Mouse (Mus musculus): Measurements from ENCODE around the gene Nectin2.

The Nectin2 gene

DNA sequence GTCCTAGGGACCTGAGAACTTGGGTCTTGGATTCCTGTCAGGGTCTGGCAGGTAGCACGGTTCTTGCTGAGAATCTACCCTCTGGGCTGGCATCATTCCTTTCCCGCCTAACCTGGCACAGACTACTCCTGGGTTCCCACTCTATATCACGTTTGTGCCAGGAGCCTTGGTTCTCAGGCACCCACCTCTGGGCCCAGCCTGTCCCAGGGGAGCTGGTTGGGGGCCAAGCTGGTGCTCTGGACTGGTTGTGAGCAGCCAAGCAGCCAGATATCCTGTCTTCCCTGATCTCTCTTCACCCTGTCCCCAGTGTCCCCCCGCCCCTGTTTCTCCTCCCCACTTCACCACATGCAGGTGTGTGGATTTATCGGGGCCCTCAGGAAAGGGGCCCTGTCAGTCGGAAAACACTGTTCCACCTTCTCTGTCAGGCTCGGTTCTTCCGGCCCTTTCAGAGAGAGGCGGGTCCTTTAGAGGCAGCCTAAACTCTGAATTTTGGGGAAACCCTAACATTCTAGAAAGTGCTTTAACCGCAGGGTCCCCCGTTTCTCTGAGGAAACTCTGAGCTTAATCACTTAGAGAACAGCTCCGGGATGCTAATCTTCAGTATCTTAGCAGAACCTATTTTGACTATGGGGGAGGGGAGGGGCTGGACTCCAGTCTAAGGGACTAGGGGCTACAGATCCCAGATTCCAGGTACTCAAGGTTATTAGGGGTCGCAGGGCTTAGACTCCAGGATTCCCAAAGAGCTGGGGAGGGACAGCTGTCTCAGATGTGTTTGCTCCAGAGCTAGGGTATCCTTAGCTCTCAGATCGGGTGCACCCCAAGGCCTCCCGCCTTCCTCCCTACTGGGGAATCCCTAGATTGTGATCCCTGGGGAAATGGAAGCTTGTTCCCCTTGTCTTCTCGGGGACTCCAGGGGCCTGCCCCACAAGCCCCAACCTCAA, 19.4 kb upstream of the Nectin2 start:
- no peak for DNase-seq (ENCODE audit: low read depth, low spot score)

DNA sequence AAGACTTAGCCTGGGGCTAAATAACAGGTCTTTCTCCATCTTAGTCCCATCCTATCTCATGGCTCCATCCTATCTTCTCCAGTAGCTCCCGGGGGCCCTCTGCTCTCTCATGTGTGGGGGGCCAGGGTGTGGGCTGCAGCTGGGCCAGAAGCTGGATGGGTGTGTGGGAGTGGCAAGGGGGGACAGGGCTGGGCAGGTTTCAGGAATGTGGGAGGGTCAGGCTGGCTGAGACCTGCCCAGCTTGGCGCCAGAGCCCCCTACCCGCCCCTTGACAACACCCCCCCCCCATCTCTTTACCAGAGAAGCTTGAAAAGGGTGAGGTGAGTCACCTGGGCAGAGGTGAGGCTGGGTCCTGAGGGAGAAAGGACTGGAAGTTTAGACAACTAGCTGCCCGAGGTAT, 18.7 kb upstream of the Nectin2 start:
- no peak for DNase-seq (ENCODE audit: low read depth, low spot score)

DNA sequence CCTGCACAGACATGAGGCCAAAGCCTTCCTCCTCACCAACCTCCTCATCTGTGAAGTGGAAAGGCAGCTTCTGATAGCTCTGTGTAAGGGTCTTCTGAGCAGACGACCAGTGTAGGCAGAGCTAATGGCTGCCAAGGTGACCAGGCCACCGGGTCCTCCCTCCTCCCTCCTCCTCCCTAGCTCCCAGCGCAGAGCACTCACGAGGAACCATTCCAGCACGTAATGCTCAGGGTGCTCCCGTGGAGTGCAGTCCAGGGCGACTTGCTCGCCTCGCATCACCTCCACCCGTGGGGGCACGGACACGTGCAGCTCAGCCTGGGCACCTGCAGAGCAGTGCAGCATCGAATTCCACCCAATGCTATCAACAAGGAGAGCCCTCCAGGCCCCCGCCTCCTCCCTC, 18.0 kb upstream of the Nectin2 start:
- DNase-seq (ENCODE audit: low read depth, low spot score): no peak

DNA sequence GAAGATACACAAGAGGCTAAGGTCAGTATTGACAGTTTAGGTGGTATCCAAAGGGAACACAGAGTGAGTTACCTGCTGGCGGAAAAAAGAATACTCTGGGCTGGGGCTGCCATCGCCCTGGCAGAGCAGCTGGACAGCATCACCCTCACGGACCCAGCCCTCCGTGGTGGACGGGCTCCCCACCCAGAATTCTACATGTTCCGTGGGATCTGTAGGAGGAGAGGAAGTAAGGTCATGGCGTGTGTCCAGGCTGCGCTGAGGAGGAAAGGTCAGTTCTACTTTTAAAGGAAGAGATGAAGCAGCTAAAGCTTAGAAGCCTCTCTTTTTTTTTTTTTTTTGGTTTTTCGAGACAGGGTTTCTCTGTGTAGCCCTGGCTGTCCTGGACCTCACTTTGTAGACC, 14.3 kb upstream of the Nectin2 start:
- DNase-seq (ENCODE audit: low read depth, low spot score): no peak

DNA sequence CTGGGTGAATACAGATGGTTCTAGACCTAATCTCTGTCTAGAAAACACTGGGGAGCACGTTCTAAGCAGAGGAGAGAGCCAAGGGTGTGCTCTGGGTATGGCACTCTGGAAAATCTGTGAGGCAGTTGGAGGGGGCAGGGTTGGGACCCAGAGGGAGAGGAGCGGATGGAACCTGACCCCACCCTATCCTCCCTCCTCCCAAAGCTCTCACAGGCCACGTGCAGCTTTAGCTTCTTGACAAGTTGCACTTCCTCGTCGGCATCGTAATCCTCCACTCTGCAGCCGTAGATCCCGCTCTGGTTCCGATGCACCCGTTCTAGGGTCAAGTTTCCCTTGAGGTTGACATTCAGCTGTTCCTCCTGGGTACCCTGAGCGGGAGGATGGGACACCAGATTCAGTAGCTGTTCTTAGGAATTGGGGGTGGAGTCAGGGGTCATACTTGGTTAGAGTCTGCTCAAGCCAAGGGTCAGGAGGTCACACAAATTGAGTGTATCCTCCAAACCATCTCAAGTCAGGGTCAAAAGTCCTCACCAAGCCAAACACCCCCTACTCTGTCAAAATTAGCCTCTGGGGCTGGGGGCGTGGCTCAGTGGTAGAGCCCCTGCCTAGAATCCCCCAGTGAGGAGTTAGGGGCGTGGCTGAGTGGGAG, 13.7 kb upstream of the Nectin2 start:
- DNase-seq (ENCODE audit: low read depth, low spot score): no peak

DNA sequence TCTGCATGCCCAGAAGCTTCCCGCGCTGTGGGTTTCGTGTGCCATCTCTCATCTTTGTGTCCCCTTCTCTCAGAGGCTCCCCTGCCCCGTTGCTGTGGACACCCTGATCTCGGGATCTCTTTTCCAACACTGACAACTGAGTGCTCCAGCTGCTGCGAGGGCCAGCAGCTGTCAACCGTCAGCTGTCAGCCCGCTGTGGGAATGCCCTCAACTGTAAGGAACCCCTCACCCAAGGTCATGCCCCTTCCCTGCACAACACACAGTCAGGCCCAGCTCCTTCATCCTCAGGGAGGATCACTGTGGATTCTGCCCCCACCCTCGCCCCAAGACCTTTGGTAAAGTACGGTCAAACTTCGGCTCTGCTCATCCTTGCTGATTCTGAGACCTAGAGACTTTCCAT, 12.0 kb upstream of the Nectin2 start:
- DNase-seq (ENCODE audit: low read depth, low spot score): no peak

DNA sequence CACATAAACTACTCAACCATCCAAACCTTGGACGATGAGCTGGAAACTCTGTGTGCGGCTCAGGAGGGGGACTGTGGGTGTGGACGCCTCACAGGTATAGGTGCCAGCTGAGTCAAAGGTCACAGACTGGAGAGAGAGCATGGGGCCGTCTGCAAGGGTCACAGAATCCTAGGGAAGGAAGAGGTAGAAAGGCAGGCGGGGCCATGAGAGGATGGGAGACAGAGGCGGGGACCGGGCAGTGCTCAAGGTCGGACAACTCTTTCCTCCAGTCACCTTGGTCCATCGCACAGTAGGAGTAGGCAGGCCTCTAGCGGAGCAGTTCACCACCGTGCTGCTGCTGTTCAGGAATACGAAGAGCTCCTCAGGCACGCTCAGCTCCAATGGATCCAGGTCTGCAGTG, 9.7 kb upstream of the Nectin2 start:
- no peak for DNase-seq (ENCODE audit: low read depth, low spot score)

DNA sequence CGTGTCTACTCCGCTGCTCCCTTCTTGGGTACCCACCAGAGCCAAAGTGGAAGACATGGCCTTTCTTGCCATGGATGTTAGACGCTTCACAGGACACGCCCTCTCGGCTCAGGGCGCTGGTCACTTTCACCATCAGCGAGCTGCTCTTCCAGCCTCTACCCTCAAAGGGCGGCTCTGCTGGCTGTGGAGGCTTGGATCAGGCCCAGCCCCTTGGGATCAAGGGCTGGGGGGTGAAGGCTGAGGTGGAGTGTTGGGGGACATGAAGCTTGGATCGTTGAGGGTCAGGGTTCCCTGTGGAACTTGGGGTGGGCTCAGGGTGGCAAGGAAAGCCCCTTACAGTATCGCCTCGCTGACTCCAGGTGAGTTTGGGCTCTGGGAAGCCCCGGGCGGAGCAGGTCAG, 8.3 kb upstream of the Nectin2 start:
- DNase-seq (ENCODE audit: low read depth, low spot score): no peak

DNA sequence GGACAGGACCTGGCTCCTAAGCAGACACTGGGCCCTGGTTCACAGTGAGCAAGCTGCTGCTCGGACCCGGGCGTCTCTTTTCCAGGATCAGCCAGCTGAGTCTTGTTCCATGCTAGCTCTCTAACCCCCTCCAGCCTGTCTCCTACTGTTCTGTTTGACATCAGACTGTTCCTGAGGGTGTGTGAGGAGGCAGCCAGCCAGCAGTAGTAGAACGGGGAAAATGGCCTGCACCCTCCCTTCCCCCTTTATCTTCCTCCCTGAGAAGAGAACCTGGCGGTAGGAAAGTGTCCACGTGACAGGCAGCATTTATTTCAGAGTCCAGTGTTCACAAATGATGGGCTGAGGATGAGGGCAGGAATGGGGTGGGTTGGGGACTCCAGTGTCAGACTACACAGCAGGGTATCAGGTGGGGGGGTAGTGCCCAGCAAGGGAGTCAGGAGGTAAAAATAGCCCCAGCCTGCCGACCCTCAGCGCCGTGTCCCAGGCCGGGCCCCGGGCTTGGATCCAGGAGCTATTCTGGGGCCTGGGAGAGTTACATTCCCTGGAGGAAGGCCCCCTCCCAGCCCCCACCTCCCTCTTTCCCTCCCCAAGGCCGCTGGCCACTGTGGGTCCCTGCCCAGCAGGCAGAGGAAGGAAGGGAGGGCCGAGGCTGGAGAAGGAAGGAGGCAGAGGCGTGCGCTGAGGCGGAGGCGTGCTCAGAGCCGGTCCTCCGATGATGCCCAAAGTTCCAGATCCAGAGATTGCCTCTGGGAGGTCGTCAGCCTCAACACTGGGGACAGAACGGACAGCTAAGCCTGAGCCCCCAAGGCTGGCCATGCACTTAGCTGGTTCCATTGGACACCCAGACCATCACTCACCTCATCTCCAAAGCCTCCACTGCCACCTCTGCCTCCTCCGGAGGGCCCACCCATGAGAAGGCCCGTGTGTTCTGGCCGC, 5.8 kb upstream of the Nectin2 start:
- DNase-seq (ENCODE audit: low read depth, low spot score): peak; percentile 83

DNA sequence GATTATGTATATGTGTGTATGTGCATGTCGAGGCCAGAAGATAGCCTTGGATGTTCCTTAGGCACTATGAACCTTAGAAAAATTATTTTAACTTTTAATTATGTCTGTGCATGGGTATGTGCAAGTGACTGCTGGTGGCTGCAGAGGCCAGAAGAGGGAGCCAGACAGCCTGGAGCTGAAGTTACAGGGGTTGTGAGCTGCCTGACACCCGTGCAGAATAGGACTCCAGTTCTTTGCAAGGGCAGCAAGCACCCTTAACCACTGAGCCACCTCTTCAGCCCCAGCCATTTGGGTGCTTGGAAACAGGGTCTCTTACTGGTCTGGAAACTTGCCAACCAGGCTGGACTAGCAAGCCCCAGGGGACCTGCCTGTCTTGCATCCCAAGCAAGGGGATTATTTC, 4.7 kb upstream of the Nectin2 start:
- no peak for DNase-seq (ENCODE audit: low read depth, low spot score)

DNA sequence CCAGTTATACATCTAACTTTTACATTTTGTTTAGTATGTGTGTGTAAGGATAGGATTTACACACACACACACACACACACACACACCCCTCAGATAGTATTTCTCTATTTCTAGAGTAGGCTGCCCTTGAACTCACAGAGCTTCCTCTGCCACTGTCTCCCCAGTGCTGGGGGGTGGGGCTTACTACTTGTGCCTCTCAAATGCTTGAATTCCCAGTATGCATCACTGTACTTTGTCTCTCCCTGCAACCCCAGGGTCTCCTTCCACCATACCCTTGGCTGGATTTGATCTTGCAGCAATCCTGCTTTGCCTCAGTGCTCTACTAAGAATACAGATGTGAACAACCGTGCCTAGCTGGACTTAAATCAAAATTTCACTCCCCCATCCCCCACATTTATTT, 3.8 kb upstream of the Nectin2 start:
- DNase-seq (ENCODE audit: low read depth, low spot score): no peak

DNA sequence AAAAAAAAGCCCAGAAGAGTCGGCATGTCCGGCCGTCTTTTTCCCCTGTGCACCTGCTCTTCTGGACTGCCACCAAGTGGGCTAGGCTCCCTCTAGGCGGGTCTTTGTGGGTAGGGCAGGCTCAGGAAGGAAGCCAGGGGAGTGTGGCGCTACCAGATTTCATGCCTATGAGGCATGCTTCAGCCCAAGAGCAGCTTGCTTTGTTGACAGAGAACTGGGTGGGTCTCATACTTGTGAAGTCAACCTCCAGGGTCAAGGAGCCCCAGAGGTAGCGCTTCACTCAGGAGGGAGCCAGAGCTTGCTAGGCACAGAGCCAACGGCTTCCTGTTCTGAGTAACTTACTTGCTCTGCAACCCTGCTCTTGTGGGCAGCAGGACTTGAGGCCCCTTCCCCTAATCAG, 3.3 kb upstream of the Nectin2 start:
- no peak for DNase-seq (ENCODE audit: low read depth, low spot score)

DNA sequence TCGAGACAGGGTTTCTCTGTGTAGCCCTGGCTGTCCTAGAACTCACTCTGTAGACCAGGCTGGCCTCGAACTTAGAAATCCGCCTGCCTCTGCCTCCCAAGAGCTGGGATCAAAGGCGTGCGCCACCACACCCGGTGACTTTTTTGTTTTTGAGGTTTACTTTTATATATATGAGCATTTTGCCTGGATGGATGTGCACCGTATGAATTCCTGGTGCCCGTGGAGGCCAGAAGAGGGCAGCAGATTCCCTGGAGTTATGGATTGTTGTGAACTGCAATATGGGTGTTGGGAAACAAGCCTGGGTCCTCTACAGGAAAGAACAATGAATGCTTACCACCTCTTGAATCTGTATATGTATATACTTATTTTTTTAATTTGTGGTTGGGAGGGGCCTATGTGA, 2.4 kb upstream of the Nectin2 start:
- no peak for DNase-seq (ENCODE audit: low read depth, low spot score)

DNA sequence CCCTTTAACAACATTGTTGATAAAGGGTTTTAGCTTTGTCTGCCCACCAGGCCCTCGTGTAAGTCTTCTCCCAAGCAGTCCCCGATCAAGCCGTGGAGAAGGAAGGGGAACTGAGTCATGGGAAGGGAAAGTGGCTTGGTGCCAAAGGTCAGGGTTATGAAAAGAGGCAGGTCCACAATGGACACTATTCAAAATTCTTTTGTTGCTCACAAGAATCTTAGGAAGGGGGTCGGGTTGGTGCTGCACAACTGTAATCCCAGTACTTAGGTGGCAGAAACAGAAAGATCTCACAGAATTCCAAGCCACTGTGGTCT, 744 bp upstream of the Nectin2 start:
- no peak for DNase-seq (ENCODE audit: low read depth, low spot score)

DNA sequence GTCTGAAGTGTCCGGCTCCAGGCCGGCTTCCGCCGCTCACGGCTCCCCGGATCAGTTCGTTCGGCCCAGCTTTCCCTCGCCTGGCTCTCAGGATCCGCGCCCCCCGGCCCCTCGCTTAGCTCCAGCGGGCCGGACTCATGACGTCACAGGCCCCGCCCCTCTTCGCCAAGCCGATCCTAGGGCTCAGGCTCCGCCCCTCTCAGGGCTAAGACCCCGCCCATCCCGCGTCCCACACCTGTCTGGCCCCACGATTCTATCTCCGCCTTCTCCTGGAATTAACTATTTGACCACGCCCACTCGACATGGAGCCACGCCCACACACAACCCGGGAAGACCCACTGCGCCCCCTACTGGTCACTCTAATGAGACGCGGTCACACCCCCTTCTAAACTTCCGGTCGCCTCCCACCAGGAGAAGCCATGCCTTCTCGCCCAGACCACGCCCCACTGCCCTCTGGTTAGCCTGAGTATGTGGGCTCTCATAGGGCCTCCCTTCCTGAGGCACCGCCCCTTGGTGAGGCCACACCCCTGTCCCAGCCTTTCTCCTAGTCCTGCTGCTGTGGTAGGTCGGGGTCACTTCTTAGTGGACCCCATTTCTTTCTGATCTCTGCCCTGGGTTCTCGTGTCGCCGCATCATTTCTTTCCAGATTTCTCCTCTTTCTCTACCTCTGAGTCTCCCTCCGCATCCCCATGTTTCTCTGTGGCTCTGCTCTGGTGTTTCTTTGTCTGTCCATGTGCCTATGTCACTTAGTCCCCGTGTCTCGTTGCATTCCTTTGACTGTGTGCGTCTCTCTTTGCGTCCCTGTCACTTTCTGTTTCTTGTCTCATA, 680 bp downstream of the Nectin2 start:
- DNase-seq (ENCODE audit: low read depth, low spot score): peak; percentile 96

DNA sequence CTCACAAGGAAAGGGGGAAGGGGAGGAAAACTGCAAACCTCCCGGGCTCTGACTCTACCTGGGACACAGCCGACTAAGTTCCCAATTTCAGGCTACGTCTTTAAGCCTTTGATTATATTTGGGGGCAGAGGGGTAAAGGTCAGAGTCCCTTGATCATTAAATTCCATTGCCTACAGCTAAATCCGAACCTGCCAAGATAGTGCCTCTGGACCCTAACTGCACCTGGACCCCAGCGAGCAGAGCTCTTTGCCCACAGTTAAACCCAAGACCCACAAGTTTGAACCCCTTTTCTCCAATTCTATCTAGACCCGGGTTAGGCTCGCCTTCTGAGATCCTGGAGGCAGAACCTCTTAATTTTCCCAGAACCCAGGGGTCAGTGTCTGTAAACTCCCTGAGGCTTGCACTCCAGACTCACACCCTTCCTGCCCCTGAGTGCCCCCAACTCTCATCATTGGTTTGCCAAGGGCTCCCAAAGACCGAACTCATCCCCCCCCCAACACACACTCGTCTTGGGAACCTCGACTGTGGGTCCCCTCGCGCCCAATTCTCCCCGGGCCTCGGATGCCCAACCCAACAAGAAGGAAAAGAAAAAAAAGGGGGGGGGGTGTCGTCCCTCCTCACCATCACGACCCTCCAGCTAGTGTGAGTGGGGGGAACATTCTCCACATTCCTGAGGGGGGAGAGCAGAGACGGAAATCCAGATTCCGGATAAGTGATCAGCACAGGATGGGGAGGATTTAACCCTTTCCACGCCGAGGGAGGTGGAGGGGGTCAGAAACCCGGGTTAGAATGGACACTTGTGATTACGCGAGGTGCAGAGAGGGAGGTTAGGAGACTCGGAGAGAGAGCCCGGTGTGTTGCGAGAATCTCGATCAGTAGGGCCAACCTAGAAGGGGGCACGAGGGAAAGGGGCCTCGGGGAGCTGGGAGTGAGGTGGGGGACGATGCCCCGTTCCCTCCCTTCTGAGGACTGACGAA, 1.8 kb downstream of the Nectin2 start:
- no peak for DNase-seq (ENCODE audit: low read depth, low spot score)

DNA sequence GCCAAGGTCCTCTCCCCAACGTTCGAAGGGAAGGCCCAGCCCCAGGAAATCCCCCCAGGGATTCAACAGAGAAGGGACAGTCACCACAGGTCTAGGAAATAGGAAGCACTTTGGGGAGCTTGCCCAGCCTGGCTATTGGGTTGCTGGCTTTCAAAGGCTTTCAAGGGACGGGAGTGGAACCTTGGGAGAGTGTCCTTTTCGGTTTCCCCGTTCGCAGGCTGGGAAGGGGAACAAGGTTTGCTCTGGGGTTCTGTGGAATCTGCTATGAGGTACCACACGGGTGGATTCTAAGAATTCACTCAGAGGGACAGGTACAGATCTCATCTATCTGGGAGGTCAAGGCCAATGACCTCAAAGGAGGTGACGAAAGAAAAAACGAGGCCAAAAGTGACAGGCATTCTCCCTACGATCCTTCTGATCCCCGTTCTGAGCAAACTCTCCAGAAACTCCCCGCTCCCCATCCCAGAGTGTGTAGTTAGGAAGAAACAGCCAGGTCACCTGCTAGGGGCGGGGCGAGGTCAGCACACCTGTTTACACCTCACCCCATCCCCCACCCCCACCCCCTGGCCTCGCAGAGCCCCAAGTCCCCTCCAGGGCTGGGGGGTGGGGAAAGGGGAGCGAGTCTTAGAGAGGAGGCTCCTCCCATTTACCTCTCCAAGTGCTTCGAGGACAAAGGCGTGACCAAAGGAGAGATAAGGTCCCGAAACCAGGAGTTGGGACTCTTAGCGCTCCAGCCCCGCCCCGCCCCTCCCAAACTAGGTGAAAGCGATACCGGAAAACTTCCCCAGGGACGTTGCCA, 2.7 kb downstream of the Nectin2 start:
- no peak for DNase-seq (ENCODE audit: low read depth, low spot score)

DNA sequence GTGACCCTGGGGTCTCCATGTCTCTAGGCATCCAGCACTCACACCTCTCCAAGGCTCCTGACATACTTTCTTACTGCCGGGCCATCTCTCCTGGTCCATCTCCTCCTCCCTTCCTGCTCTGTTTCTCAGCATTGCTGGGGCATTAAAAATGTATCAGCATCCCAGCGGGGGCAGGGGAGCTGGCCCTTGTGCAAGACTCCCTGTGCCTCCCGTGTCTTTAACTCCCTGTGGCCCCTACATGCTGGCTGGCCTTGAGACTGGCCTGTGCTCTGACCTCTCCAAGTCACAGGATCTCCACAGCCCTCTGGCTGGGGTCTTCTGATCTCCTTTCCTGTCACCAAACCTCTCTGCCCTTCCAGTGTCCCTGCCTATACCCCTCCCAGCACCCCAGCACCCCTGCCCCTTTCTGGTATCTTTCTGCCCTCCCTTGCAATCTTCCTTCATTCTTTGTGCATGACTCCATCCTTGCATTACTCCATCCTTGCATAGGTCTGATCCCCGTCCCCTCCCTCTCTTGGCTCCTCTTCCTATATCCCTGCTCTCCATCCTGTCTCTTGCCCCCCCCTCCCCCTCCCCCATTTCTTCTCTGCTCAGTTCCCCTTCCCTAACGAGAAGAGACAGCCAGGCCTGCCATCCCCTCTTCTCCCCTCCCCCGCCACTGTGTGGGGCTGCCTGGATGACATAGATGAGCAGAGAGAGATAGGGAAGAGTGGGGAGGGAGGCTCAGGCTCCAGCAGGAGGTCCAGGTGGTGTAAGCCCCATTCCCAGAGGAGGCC, 3.7 kb downstream of the Nectin2 start:
- DNase-seq (ENCODE audit: low read depth, low spot score): no peak

DNA sequence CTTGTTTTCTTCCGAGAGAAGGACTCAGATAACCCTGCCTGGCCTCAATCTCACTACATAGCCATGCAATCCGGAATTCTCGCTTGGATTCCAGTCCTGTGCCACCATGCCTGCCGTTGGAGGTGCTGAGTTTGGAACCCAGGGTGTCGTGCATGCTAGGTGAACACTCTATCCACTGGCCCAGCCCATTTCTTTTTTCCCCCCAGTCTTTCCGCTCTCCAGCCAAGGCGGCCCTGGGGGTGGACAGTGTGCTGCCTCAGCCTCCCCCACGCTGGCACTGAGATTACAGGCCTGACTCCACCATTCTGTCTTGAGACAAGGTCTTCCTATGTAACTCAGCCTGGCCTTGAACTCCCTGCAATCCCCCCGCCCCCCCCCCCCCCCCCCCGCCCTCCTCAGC, 4.3 kb downstream of the Nectin2 start:
- no peak for DNase-seq (ENCODE audit: low read depth, low spot score)
